Mouse (Mus musculus): Measurements from ENCODE around the gene Otulinl.
A peak's percentile ranks its signal among the peaks of the same experiment; 100 is the strongest.

Otulinl gene

DNA sequence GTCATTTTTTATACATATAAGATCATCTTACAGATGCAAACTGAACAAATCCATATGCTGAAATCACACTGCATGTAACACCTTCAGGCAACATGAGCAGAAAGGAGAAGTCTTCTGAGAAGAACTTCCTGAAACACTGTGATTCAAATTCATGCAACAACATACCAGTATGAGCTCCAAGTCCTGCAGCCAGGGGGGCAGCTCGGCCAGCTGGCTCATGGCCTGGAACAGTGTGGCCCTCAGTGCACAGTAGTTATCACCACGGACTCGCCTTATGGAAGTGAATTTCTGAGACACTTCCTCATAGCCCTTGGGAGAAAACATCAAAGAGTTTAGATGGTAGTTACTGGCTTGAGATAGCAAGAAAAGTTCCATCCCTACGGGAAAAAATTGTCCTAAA lies 65.2 kb downstream of the Otulinl start:
- no peak for DNase-seq (ENCODE audit: low read depth)

- DNase-seq (ENCODE audit: low read depth), result no peak
Measured at GRCm38 (mm10) chr15:27613255-27613654, 68.1 kb downstream of the Otulinl start.

DNA sequence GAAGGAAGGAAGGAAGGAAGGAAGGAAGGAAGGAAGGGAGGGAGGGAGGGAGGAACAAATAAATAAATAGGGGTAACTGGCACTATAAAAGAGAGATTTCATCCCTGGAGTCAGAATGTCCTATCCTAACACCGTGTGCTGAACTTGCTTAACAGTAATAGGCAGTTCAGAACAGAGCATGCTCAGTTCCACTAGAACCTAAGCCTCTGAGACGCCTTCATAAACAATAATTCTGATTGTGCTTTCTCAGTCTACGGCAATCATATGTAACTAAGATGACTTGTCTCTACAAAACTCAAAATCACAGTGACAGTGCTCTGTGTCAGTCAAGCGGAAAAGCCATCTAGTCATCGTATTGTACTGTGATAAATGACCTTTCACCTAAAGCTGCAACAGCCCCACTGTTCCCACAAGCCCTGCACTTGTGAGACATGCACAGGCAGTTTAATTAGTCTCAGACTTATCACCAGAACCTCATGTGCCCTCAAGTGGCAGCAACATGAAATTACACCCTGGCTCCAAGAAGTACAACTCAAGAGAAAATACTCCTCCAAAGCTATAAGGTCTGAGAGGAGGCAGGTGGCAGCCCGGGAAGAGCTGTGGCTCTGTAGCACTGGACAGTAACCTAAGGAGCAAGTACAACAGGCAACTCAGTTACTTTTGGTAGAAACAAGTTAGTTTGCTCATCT lies 68.7 kb downstream of the Otulinl start:
- DNase-seq (ENCODE audit: low read depth), result peak; percentile 87

DNA sequence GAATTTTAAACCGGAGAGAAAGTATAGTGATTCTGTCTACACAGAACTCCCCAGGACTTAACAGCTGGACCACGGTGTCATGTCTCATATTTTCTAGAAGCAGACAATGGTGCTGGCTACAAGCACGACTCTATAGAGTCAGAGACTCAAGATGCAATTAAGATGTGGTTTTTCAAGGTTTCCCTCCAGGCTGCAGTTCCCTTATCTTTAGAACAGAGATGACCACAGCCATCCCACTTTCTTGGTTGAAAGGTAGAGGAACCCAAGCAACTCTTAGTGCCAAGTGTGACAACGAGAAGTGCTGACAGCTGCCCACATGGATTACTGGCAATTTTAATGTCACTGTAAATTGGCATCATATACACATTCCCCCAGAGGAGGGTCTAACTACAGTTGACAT lies 71.8 kb downstream of the Otulinl start:
- no peak for DNase-seq (ENCODE audit: low read depth)

GRCm38 (mm10) chr15:27605252-27605651 lies 76.1 kb downstream of the Otulinl start:
- peak; percentile 52 for DNase-seq (ENCODE audit: low read depth)
